Mouse (Mus musculus): ENCODE measurements around the gene Prlr.

GRCm38 (mm10) chr15:10250784-10251183, 73.7 kb downstream of the Prlr start:
- TF ChIP-seq CTCF (IDR thresholded peaks at IDR 0.05; ENCODE audit: control insufficient read depth, insufficient read depth, low read length) (no peak), POLR2A (IDR thresholded peaks at IDR 0.05; ENCODE audit: borderline replicate concordance, control insufficient read depth, low read depth, low read length) (no peak)
